Mouse (Mus musculus): ENCODE measurements around the gene Canx.

DNA sequence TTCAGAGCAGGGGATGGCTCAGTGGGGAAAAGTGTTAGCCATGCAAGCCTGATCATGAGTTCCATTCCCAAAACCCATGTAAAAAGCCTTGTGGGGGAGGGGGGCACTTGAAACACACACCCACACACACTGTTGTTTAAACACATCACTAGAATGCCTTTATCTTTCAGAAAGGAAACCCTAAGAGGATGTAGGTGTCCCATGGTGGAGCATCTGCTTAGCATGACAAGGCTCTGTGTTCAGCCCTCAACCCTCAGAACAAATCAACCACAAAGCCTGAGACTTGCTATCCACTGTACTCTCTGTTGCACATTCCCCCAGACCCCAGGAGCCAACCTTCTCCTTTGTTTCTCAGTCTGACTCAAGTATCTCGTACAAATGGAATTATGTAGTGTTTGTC is 45.4 kb downstream of the Canx start:
- no peak for TF ChIP-seq CTCF (IDR thresholded peaks at IDR 0.05; ENCODE audit: insufficient read depth, low read depth, low read length)
- no peak for TF ChIP-seq POLR2A (IDR thresholded peaks at IDR 0.05; ENCODE audit: insufficient read depth, low read depth, low read length)
